Mouse (Mus musculus): ENCODE data around the gene Sf1. TPM values are rescaled to one million over a fixed set of nuclear protein-coding genes. Genes with fewer than 3 reads are reported as not detected.
A peak's percentile ranks its signal among the peaks of the same experiment; 100 is the strongest.

The Sf1 gene
- total RNA-seq, 2 experiments from 2014 or later: 208 to 222 TPM

- no peak for DNase-seq (ENCODE audit: low spot score in 2 of 2)
- no peak overlapping the region for H3K4me3 ChIP-seq
- no peak overlapping the region for H3K27ac ChIP-seq
- TF ChIP-seq CTCF (conservative IDR thresholded peaks at IDR 0.05): no peak
Measured at GRCm38 (mm10) chr19:6343996-6344395, 19.5 kb upstream of the Sf1 start.

- no peak for TF ChIP-seq CTCF (conservative IDR thresholded peaks at IDR 0.05)
- no peak overlapping the region for H3K4me3 ChIP-seq
- DNase-seq (ENCODE audit: low spot score in 2 of 2): no peak
- no peak overlapping the region for H3K27ac ChIP-seq
Measured at GRCm38 (mm10) chr19:6346023-6346422, 17.5 kb upstream of the Sf1 start.

GRCm38 (mm10) chr19:6346661-6347060 lies 16.8 kb upstream of the Sf1 start:
- H3K27ac ChIP-seq: no peak overlapping the region
- no peak for TF ChIP-seq CTCF (conservative IDR thresholded peaks at IDR 0.05)
- DNase-seq (ENCODE audit: low spot score in 2 of 2): no peak
- H3K4me3 ChIP-seq: no peak overlapping the region

GRCm38 (mm10) chr19:6347615-6348014 lies 15.9 kb upstream of the Sf1 start:
- TF ChIP-seq CTCF (conservative IDR thresholded peaks at IDR 0.05): no peak
- Histone ChIP-seq H3K27ac (no peak overlapping the region), H3K4me3 (no peak overlapping the region)
- DNase-seq (ENCODE audit: low spot score in 2 of 2): no peak

GRCm38 (mm10) chr19:6348717-6349116 lies 14.8 kb upstream of the Sf1 start:
- H3K4me3 ChIP-seq: no peak overlapping the region
- no peak for DNase-seq (ENCODE audit: low spot score in 2 of 2)
- no peak for TF ChIP-seq CTCF (conservative IDR thresholded peaks at IDR 0.05)
- H3K27ac ChIP-seq: peak overlapping the region; percentile 36; the same call in 1 of the 2 replicates

GRCm38 (mm10) chr19:6349215-6349983 lies 14.1 kb upstream of the Sf1 start:
- DNase-seq (ENCODE audit: low spot score in 2 of 2): no peak
- no peak for TF ChIP-seq CTCF (conservative IDR thresholded peaks at IDR 0.05)
- Histone ChIP-seq H3K4me3 (no peak overlapping the region), H3K27ac (peak overlapping the region; percentile 40; the same call in 1 of the 2 replicates)

GRCm38 (mm10) chr19:6351431-6352106 lies 11.9 kb upstream of the Sf1 start:
- no peak for TF ChIP-seq CTCF (conservative IDR thresholded peaks at IDR 0.05)
- no peak for DNase-seq (ENCODE audit: low spot score in 2 of 2)
- Histone ChIP-seq H3K4me3 (no peak overlapping the region), H3K27ac (no peak overlapping the region)

- no peak for DNase-seq (ENCODE audit: low spot score in 2 of 2)
- H3K4me3 ChIP-seq: no peak overlapping the region
- TF ChIP-seq CTCF (conservative IDR thresholded peaks at IDR 0.05): no peak
- no peak overlapping the region for H3K27ac ChIP-seq
Measured at GRCm38 (mm10) chr19:6352107-6352505, 11.4 kb upstream of the Sf1 start.

- H3K27ac ChIP-seq: no peak overlapping the region
- no peak for DNase-seq (ENCODE audit: low spot score in 2 of 2)
- H3K4me3 ChIP-seq: no peak overlapping the region
- no peak for TF ChIP-seq CTCF (conservative IDR thresholded peaks at IDR 0.05)
Measured at GRCm38 (mm10) chr19:6354030-6354429, 9.5 kb upstream of the Sf1 start.

GRCm38 (mm10) chr19:6361291-6361690 lies 2.2 kb upstream of the Sf1 start:
- H3K27ac ChIP-seq: no peak overlapping the region
- TF ChIP-seq CTCF (conservative IDR thresholded peaks at IDR 0.05): no peak
- no peak overlapping the region for H3K4me3 ChIP-seq
- no peak for DNase-seq (ENCODE audit: low spot score in 2 of 2)

GRCm38 (mm10) chr19:6363091-6363410 lies 439 bp upstream of the Sf1 start:
- no peak for DNase-seq (ENCODE audit: low spot score in 2 of 2)
- Histone ChIP-seq H3K4me3 (peak overlapping the region; percentile 59), H3K27ac (peak overlapping the region; percentile 99)
- no peak for TF ChIP-seq CTCF (conservative IDR thresholded peaks at IDR 0.05)

- Histone ChIP-seq H3K4me3 (peak overlapping the region; percentile 93), H3K27ac (peak overlapping the region; percentile 99)
- DNase-seq (ENCODE audit: low spot score in 2 of 2): peak; percentile 93
Measured at GRCm38 (mm10) chr19:6364317-6364725, 831 bp downstream of the Sf1 start.

GRCm38 (mm10) chr19:6364842-6365241 lies 1.4 kb downstream of the Sf1 start:
- TF ChIP-seq CTCF (conservative IDR thresholded peaks at IDR 0.05): no peak
- no peak for DNase-seq (ENCODE audit: low spot score in 2 of 2)
- Histone ChIP-seq H3K27ac (peak overlapping the region; percentile 99), H3K4me3 (peak overlapping the region; percentile 93)

More at GRCm38 (mm10) chr19:6364317-6364725, 831 bp downstream of the Sf1 start:
- TF ChIP-seq CTCF (conservative IDR thresholded peaks at IDR 0.05): 0 out of 2 replicates have a peak, but pooled peaks have one; percentile 11

GRCm38 (mm10) chr19:6370175-6370574 lies 6.7 kb downstream of the Sf1 start:
- Histone ChIP-seq H3K27ac (no peak overlapping the region), H3K4me3 (no peak overlapping the region)
- no peak for DNase-seq (ENCODE audit: low spot score in 2 of 2)
- TF ChIP-seq CTCF (conservative IDR thresholded peaks at IDR 0.05): no peak

All from layer of hippocampus, adult 2 months (tissue).